Mouse (Mus musculus) bone marrow macrophage, adult 2 months (primary cell): Measurements from ENCODE around the gene R3hdm2.

Experiments used
- CTCF ChIP-seq: IDR thresholded peaks from 2 replicates; pipeline ENCODE4 v1.5.1; 2012; ENCODE audit warnings: low read depth, mild to moderate bottlenecking, low read length, moderate library complexity
- POLR2A ChIP-seq: IDR thresholded peaks from 2 replicates; pipeline ENCODE4 v1.6.1; 2012; ENCODE audit warnings: mild to moderate bottlenecking, low read depth, low read length, borderline replicate concordance

- TF ChIP-seq CTCF, result no peak
- no peak for TF ChIP-seq POLR2A
Observed at GRCm38 (mm10) chr10:127491128-127491512, 111.0 kb downstream of the R3hdm2 start.
